Mouse (Mus musculus) hindlimb bud, embryonic 11.5 days (tissue): ENCODE results near the gene Gpr132.
"Not testable (repeated sequence)": the region's sequence is repeated elsewhere in the genome, so short reads cannot be mapped to it uniquely, and the experiment has no call there.

Experiments used
- DNase-seq: peaks from one replicate; pipeline ENCODE4 v3.0.0-alpha.2; 2012; ENCODE audit warnings: low read depth, low spot score; ENCODE audit errors: extremely low spot score

Gpr132 gene

GRCm38 (mm10) chr12:112821974-112822373 is 46.1 kb downstream of the Gpr132 start:
- DNase-seq = no peak

GRCm38 (mm10) chr12:112821216-112821615 is 46.8 kb downstream of the Gpr132 start:
- DNase-seq = no peak

GRCm38 (mm10) chr12:112820401-112820999 is 47.5 kb downstream of the Gpr132 start:
- no peak for DNase-seq

GRCm38 (mm10) chr12:112819057-112819662 is 48.9 kb downstream of the Gpr132 start:
- no peak for DNase-seq

GRCm38 (mm10) chr12:112816866-112817265 is 51.2 kb downstream of the Gpr132 start:
- not testable (repeated sequence) for DNase-seq

GRCm38 (mm10) chr12:112816294-112816693 is 51.7 kb downstream of the Gpr132 start:
- no peak for DNase-seq

- DNase-seq = no peak
Measured at GRCm38 (mm10) chr12:112814682-112815470, 53.2 kb downstream of the Gpr132 start.

GRCm38 (mm10) chr12:112813370-112813769 is 54.7 kb downstream of the Gpr132 start:
- DNase-seq = no peak

- DNase-seq = no peak
Measured at GRCm38 (mm10) chr12:112810092-112810885, 57.7 kb downstream of the Gpr132 start.

- no peak for DNase-seq
Measured at GRCm38 (mm10) chr12:112809641-112810040, 58.4 kb downstream of the Gpr132 start.

GRCm38 (mm10) chr12:112808587-112809364 is 59.3 kb downstream of the Gpr132 start, which contains the start of gene Clba1:
TSS of gene Clba1 (plus strand) at chr12:112808937.
- peak; percentile 73 for DNase-seq

- no peak for DNase-seq
Measured at GRCm38 (mm10) chr12:112808212-112808586, 59.8 kb downstream of the Gpr132 start.

GRCm38 (mm10) chr12:112807796-112808195 is 60.2 kb downstream of the Gpr132 start:
- no peak for DNase-seq

GRCm38 (mm10) chr12:112806044-112806443 is 62.0 kb downstream of the Gpr132 start:
- DNase-seq = no peak

- no peak for DNase-seq
Measured at GRCm38 (mm10) chr12:112804046-112804445, 64.0 kb downstream of the Gpr132 start.

- DNase-seq = no peak
Measured at GRCm38 (mm10) chr12:112802917-112803316, 65.1 kb downstream of the Gpr132 start.

- DNase-seq = no peak
Measured at GRCm38 (mm10) chr12:112801864-112802846, 65.9 kb downstream of the Gpr132 start, which contains the start of gene Ahnak2. TSS of gene Ahnak2 (minus strand) at chr12:112802657.
